Mouse (Mus musculus): Measurements from ENCODE around the gene Cmtm4. TPM values are rescaled to one million over a fixed set of nuclear protein-coding genes. Genes with fewer than 3 reads are reported as not detected.

Gene Cmtm4
- polyA plus RNA-seq, 2 experiments from 2014 or later: 0.40 TPM

DNA sequence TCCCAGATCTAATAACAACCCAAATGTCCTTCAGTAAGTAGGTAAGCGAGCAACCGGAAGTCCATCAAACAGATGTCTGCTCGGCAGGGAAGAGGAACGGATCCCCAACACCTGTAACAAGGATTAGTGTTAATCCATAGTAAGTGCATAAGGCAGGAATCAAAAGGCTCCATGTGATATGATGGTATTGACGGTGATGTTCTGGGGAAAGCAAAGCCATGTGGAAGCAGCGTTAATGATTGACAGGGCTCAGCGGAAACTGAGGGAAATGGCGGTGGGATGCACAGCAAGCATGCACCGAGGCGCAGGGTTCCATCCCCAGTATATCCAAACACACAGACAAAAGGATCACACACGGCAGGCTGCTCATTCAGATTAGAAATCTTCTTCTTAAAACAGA, 21.3 kb downstream of the Cmtm4 start:
- no peak for ATAC-seq

DNA sequence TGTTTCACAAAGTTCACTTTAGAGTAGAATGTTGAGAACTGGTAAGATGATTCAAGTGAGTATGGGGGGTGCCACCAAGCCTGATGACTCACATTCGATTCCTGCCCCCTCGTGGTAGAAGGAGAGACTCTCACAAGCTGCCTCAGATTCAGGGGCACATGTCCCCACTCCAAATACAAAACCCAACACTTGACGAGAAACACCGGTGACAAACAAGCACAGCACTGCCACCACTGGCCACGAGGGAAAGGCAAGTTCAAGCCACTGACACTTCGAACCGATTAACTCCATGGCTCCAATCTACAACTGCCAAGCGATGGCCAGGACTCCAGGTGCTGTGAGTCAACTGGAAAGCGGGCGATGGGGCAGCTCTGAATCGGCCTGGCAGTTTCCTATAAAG, 21.8 kb downstream of the Cmtm4 start:
- ATAC-seq: no peak

GRCm38 (mm10) chr8:104371121-104371520, 24.5 kb downstream of the Cmtm4 start:
- no peak for ATAC-seq

GRCm38 (mm10) chr8:104370071-104370470, 25.5 kb downstream of the Cmtm4 start:
- ATAC-seq: no peak

DNA sequence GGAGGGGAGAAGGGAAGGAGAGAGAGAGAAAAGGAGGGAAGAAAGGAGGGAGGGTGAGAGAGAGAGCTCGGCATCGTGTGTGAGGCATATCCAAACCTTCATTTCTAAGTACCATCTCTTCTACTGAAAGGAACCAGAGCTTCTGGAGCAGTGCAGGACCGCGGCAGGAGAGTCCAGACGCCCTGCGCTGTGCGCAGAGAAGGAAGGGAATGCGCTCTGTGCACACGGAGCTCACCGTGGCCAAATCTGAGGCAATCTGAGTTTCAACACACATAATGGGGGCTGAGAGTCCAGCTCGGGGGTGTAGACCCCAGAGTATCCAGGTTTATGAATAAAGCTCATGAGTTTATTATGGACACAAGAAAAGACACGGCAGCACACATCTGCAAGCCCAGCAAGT, 26.0 kb downstream of the Cmtm4 start:
- ATAC-seq: no peak

DNA sequence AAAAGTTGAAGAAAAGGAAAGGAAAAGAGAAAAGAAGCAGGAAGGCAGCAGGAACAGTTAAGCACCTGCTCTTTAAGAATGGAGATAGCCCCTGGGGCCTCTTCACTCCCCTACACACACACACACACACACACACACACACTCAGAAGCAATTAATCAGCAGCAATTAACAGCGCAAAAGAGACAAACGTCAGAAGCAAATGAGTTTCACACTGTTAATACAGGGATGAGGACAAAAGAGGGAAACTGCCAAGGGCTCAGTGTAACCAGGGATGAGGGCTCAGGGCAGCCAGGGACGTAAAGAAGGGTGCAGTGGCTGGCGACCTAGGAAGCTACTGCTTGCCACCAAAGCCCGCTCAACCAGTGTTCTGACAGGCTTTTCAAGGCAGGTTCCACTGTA, 28.2 kb downstream of the Cmtm4 start:
- no peak for ATAC-seq

DNA sequence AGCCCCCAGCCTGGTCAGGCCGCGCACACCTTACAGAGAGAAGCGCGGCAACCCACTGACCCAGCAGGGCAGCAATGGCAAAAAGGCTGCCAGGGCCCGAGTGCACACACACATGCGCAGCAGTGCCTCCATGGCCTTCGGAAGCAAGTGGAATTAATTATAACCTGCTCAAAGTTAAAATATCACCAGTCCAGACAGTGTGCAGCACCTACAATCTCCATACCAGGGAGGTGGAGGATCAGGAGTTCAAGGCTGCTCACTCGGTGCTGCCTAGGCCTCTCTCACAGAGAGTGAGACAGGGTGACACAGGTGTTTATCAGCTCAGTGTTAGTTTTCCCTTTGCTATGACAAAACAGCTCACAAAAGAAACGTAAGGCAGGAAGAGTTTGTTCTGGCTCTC, 29.9 kb downstream of the Cmtm4 start:
- ATAC-seq: no peak

GRCm38 (mm10) chr8:104359778-104360456, 35.7 kb downstream of the Cmtm4 start:
- ATAC-seq: no peak

DNA sequence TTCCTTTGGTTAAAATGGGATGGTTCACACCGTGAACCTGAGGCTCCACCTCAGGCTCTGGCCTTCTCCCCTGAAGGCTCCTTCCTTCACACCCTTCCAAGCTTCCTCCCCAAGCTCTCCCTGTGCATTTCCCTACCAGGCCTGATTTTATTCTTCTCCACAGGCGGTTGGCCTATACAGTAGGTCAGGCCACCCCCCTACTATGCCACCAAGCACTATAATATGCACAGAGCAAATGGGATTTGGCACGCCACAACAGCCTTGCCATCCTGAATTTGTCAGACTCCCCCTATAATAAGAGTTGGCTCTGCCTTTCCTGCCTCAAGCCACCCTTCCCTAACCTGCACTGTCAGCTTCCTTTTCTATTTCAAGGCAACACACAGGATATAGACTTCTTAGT, 37.0 kb downstream of the Cmtm4 start:
- ATAC-seq: no peak

DNA sequence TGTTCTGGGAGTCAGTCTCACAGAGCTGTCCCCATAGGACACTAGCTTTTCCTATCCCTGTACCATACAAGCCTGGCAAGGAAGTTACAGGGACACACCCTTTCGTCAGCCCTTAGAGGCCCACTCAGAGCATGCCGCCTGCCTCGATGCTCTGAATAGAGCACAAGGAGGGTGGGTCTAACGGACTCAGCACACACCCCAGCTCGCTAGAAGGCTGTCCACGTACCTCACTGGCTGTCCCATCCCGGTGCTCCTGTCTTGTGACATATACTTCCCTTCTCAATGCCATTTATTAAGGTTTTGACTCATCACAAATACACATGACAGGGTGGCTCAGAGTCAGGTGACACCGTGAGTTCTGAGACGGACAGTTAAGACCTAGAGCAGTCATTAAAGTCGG, 41.1 kb downstream of the Cmtm4 start:
- ATAC-seq: no peak

GRCm38 (mm10) chr8:104353186-104353585, 42.4 kb downstream of the Cmtm4 start:
- no peak for ATAC-seq

- ATAC-seq: no peak
These were observed 45.6 kb downstream of the Cmtm4 start for GRCm38 (mm10) chr8:104350047-104350446.

DNA sequence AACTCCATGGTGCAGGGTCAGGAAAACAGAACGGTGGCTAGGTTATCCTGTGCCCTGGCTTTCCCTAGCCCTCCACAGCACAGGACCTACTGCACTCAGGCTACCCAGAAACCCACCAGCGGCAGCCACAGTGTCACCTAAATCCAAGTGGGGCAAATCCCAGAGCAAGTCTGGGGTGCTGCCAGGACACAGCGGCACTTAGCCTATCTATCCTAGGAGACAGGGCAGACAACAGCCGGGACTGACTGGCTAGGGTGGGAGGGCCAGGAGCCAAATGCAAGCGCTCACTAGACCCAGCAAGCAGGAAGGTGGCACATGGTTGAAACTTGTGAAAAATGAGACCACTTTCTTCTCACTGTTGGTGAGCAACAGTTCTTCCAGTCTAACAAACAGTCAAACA, 46.6 kb downstream of the Cmtm4 start:
- no peak for ATAC-seq

GRCm38 (mm10) chr8:104346706-104347105, 48.9 kb downstream of the Cmtm4 start:
- ATAC-seq: no peak

DNA sequence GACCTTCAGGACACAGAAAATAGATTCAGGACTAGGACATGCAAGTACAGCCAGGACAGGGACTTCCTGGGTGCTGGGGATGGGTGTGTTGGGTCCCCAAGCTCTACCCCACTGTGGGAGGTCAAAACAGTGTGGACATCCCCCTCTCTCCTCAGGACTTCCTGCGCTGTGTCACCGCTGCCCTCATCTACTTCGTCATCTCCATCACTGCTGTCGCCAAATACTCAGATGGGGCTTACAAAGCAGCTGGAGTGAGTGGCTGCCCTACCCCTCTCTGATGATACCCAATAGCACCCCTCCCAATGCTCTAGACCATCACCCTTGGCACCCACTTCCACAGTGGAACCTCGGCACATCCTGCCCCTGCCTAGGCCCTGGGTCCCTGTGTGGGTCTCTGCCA, 51.0 kb downstream of the Cmtm4 start:
- ATAC-seq: no peak

GRCm38 (mm10) chr8:104343957-104344356, 51.6 kb downstream of the Cmtm4 start:
- peak; percentile 67 for ATAC-seq

GRCm38 (mm10) chr8:104342426-104342825, 53.2 kb downstream of the Cmtm4 start:
- ATAC-seq: no peak

GRCm38 (mm10) chr8:104341678-104342077, 53.9 kb downstream of the Cmtm4 start:
- no peak for ATAC-seq

DNA sequence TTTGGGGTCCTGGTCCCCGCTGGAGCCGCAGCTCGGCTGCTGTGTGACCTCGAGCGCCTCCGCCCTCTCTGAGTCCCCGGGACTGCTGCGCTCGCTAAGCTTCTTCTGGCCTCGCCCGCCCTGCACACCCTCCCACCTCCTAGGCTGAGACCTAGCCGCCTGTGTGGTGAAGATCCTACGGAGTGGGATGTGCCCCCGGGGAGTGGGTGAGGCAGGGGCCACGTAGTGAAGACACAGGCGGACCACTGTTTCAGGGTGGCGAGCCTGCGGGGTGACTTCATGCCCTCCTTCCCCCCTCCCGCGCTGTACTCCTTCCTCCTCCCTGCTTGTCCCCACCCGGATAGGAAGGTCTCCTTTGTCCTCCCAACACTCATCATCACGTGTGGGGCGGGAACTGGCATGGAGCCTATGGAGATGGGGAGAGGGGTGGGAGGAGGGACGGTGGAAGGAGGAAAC, 54.5 kb downstream of the Cmtm4 start:
- peak; percentile 14 for ATAC-seq

GRCm38 (mm10) chr8:104340233-104341105, 55.1 kb downstream of the Cmtm4 start:
- peak; percentile 74 for ATAC-seq

DNA sequence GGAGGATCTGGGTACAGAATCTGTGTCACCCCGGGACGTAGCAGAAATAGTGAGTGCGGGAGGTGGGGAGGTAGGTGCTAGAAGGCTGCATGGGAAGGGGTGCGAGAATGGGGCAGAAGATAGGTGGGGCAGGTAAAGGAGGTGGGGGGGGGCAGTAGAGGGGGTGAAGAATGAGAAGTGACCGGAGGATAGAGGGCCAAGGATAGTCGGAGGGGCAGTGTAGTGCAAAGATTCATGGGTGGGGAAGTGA, 55.7 kb downstream of the Cmtm4 start:
- no peak for ATAC-seq

DNA sequence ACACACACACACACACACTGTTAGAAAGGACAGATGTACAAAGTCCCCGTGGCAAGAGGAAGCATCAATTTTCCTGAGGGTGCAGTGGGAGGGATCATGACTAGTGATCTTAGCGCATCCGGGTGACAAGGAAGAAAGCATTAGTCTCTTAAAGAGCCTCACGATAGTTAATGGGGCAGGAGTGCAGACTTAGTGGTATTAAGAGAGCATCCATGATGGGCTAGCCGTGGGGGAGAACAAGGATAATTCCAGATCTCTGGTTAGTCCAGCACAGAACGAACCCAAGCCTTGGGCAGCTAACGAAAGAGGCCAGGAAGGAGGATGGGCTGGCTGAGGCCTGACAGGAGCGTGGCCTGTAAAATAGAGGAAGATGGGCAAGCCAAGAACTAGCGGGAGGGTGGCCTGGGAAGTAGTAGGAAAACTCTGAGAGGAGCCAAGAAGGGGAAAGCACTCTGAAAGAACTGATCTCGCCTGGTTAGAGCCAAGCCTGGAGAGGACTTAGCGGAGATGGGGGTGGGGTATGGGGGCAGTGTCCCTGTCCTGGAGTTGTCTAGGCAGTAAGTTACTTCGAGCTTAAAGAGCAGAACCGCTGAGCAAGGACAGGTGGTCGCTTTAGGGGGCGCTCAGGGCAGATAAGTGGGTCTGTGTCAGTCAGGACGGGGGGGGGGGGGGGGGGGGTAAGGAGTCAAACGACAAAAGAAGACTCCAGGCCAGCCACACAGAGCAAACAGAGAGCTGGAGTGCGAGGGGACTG, 56.2 kb downstream of the Cmtm4 start, which contains the start of gene Cmtm3:
Cmtm3 (plus strand) TSS at position 182 of the 754 bp plus-strand sequence.
- no peak for ATAC-seq

- ATAC-seq: no peak
These were observed 57.7 kb downstream of the Cmtm4 start for GRCm38 (mm10) chr8:104337890-104338289.

- ATAC-seq: no peak
These were observed 58.8 kb downstream of the Cmtm4 start for GRCm38 (mm10) chr8:104336806-104337205.
